17 mouse cellular contexts compared by ENCODE assay signal in genomic region chr6:118817928-118818503, GRCm38 (mm10).
DNase-seq lines count a peak whose midpoint lies in the region; ATAC-seq and TF ChIP-seq lines count a peak whose summit lies in the region.
"Had no signal": no experiment of that assay in that cellular context is flagged by ENCODE, and none has a peak within 500 bp of the region (broad histone marks: within the 10 kb centered on the region; RNA-seq: fewer than 3 reads in every experiment).

No protein-coding gene starts in this region.

- H3K4me2 ChIP-seq in lung, embryonic 14.5 days: no peak overlapping the region
- H3K4me2 ChIP-seq: liver, embryonic 13.5 days; stomach, embryonic 15.5 days had no signal

- no peaks in the 10 kb centered on the region for H3K9me3 ChIP-seq in lung, embryonic 14.5 days (ENCODE audit: low read depth, low read length)
- H3K9me3 ChIP-seq: liver, embryonic 13.5 days; stomach, embryonic 15.5 days had no signal

- H3K4me1 ChIP-seq in lung, adult 2 months (ENCODE audit: control insufficient read depth, insufficient read depth, low read length): peaks cover 5% of the 10 kb centered on the region; the same call in 1 of the 2 replicates
- peaks cover 18% of the 10 kb centered on the region; the same call in 1 of the 2 replicates for H3K4me1 ChIP-seq in lung, embryonic 14.5 days (ENCODE audit: insufficient read depth)
- H3K4me1 ChIP-seq: liver, embryonic 13.5 days; stomach, embryonic 15.5 days had no signal

- no peak for TF ChIP-seq CTCF in lung, adult 2 months (IDR thresholded peaks at IDR 0.05; ENCODE audit: insufficient read depth, low read length)
- TF ChIP-seq CTCF in lung, embryonic 14.5 days (IDR thresholded peaks at IDR 0.05; ENCODE audit: low read depth): no peak

- H3K9ac ChIP-seq in lung, embryonic 14.5 days: no peak overlapping the region
- H3K9ac ChIP-seq: liver, embryonic 13.5 days; stomach, embryonic 15.5 days had no signal

- WGBS in lung, adult 2 months: 60% methylated on average over 5 of the region's 5 CpGs
- 28% methylated on average over 5 of the region's 5 CpGs for WGBS in lung, embryonic 14.5 days

- H3K36me3 ChIP-seq in lung, embryonic 14.5 days (ENCODE audit: insufficient read depth): peaks cover 6% of the 10 kb centered on the region; the same call in 1 of the 2 replicates
- H3K36me3 ChIP-seq: liver, embryonic 13.5 days; stomach, embryonic 15.5 days had no signal

- no peaks in the 10 kb centered on the region for H3K27me3 ChIP-seq in lung, embryonic 14.5 days (ENCODE audit: insufficient read depth, low read length)
- H3K27me3 ChIP-seq: liver, embryonic 13.5 days; stomach, embryonic 15.5 days had no signal

- H3K27ac ChIP-seq in lung, embryonic 14.5 days (ENCODE audit: low read depth): 0 out of 2 replicates have a peak overlapping the region, but pooled peaks have one; percentile 22
- H3K27ac ChIP-seq: liver, embryonic 13.5 days; stomach, embryonic 15.5 days had no signal

- no peak for TF ChIP-seq POLR2A in lung, adult 2 months (IDR thresholded peaks at IDR 0.05; ENCODE audit: borderline replicate concordance, extremely low read depth, low read depth, low read length)

- peak; percentile 83 for ATAC-seq in lung, embryonic 14.5 days (ENCODE audit: insufficient read depth)

- DNase-seq in adrenal gland, adult (ENCODE audit: inconsistent age in 2 of 2, low spot score in 1 of 2): peak; percentile 59 to 80
- no peak for DNase-seq in adrenal gland, postnatal 4 days (ENCODE audit: low spot score in 2 of 2)
- peak; percentile 44 to 52 for DNase-seq in lung, adult 18-20 months
- DNase-seq in lung, adult 2 months: no peak
- peak; percentile 88 for DNase-seq in lung, embryonic 14.5 days
- DNase-seq in lung, postnatal 4 days: peak; percentile 69 to 89
- no peak for DNase-seq in B cell, adult 2 months
- no peak for DNase-seq in left cerebral cortex, adult 11 months (ENCODE audit: low spot score)
- DNase-seq: cerebellum, postnatal 10 days; gastrocnemius, postnatal 25 days; liver, embryonic 13.5 days; midbrain, embryonic 14.5 days; right cerebral cortex, adult 18-20 months; spleen, adult 18-20 months; thymus, postnatal 14 days had no signal

- no peak overlapping the region for H3K4me3 ChIP-seq in lung, adult 2 months (replicated peaks; ENCODE audit: extremely low read depth, low read depth, low read length)
- no peak overlapping the region for H3K4me3 ChIP-seq in lung, embryonic 14.5 days (ENCODE audit: low read depth, low read length)
- H3K4me3 ChIP-seq: liver, embryonic 13.5 days; myocyte; stomach, embryonic 15.5 days had no signal

Comparison
In these comparisons a context has a peak if more than half of its experiments do, and no peak if none do; other contexts are left out.
1. DNase-seq: peak in adrenal gland, adult (2 of 2), lung, adult 18-20 months (2 of 2), lung, embryonic 14.5 days (single experiment) and lung, postnatal 4 days (2 of 2); none in adrenal gland, postnatal 4 days (0 of 2), lung, adult 2 months (single experiment), B cell, adult 2 months (0 of 2) and left cerebral cortex, adult 11 months (single experiment).